Mouse (Mus musculus) thymus, postnatal 4 days (tissue): Measurements from ENCODE around the gene Uchl4.
A peak's percentile ranks its signal among the peaks of the same experiment; 100 is the strongest.
"Not testable (repeated sequence)": the region's sequence is repeated elsewhere in the genome, so short reads cannot be mapped to it uniquely, and the experiment has no call there.

Experiments
- DNase-seq: peaks from one replicate; pipeline ENCODE4 v3.0.0; 2021

Gene Uchl4

GRCm38 (mm10) chr9:64234768-64235435 is at the start of gene Uchl4:
TSS of gene Uchl4 (plus strand) at chr9:64235201.
- no peak for DNase-seq

DNA sequence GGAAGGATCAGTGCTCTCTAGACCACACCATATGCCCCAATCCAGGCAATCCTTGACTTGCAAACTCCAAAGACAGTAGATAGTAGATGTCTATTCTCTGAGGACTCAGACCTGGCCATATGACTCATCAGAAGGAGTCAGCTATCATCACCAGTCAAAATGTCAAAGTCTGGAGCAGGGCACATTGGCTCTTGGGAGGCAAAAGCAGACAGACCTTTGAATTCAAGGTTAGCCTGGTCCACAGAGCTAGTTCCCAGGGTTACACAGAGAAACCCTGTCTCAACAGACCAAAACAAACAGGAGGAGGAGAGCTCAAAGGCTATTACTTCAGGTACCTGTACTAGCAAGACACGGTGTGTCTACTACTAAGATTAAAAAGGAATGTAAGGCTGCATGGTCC is 41.1 kb upstream of the Uchl4 start:
- no peak for DNase-seq

DNA sequence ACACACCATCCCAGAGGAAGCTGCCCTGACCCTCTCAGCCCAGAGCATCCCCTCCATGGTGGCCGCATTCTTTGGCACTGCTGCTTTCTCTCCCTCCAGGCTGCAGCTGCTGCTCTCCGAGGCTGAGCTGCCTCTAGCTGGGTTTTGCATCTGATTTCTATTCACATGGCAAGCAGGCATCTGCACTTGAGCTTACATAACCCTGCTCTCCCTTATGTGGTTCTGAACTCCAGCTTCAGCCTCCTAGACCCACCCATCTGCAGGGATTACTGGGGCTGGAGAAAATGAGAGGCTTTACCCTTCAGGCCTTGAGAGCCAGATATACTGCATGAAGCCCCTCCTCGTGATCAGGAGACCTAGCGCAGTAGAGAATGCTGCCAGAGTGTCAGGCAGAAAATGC is 39.4 kb upstream of the Uchl4 start:
- no peak for DNase-seq

DNA sequence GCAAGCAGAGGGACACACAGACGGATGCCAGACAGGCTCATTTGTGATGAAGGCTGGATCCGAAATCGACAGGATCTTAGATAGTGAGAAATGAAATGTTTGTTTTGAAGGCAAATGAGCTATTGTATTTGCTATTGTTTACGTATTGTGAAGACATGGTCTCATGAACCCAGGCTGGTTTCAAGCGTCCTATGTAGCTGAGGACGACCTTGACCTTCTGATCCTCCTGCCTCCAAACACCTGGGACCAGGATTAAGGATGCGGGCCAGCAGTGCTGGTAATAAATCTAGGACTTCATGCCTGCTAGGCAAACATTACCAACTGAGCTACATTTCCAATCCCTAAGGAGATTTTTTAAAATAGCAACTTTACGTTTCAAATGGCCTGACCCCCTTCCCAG is 37.5 kb upstream of the Uchl4 start:
- DNase-seq: no peak

DNA sequence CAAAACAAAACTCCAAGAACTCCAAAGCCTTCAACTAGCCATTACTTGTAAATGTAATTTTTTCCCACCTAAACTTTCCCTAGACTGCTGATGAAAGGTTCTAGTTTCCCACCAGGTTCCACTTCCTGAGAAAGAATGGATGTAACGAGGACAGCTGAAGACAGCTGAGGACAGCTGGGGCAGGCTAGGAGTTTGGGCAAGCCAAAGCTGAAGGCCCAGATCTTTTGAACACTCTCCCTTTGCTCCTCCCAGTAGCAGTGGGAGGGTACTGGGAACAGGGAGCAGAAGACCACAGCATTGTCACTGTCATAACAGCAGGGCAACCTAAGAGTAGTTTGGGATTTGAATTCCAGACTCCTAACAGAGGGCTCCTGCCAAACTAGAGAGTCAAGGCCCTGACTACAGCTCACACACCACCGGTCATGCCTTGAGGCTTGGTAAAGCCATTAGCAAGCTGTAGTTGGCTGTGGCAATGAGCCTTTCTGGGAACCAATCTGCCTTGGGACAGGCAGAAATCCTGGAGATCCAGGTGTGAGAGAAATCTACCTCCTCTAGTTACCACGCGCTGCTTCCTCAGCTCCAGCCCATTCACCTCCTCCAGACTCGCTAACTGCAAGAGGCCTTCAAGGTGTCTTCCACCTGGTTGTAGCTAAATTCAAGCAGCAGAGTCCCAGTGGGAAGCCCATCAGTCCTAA is 36.8 kb upstream of the Uchl4 start:
- no peak for DNase-seq

DNA sequence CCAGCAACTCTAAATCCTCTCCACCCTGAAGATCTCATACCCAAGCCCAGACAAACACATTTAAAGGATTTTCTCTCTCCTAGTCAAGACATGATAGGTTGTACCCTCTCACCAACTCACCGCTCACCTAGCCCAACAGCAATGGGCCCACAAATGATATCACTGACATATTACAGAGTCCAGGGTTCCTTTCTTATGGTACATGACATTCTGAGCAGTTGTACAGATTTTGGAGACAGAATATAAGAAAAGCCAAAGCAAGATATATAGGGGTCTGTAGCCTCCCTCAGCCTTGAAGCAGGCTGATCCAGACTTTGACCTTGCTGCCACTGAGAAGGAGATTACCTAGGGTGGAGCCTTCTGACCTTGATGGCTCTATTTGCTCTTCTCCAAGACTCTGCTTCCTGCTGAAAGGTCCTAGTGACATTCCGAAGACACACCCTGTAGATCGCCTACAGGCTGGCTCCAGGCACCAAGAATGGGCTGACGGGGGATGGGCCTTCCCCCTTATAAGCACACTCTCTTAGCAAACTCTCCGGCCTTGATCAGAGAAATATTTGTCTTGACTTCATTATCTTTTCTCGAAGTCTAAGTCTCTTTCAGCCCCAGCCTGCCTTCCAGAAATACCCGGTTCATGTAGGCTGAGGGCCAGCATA is 36.1 kb upstream of the Uchl4 start:
- DNase-seq: not testable (repeated sequence)

DNA sequence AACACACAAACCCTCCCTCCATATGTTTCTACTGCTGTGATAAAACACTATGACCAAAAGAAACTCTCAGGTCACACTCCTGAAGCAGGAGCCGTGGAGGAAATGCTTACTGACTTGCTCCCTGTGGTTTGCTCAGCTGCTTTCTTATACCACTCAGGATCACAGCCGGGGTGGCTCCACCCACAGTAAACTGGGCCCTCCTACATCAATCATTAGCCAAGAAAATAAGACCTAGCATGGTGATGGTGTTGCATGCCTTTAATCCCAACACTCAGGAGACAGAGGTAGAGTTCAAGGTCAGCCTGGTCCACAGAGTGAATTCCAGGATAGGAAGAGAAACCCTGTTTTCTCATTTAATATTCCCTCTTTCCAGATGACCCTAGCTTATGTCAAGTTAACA is 35.1 kb upstream of the Uchl4 start:
- no peak for DNase-seq

DNA sequence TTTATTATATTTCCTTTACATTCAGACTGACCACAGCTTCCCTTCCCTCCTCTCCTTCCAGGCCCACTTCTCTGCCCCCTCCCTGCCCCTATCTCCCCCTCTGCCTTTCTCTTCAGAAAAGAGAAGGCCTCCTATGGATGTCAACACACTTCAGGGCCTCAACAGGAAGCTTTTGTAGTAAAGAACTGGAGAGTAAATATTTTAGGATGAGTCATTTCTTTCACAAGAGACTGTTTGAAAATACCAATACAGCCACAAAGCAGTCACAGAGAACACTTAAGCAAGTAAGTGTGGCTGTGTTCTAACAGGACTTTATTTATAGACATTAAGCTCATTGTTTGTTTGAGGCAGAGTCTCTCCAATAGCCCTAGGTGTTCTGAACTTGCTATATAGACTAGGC is 32.7 kb upstream of the Uchl4 start:
- no peak for DNase-seq

GRCm38 (mm10) chr9:64202866-64203265 is 32.1 kb upstream of the Uchl4 start:
- DNase-seq: no peak

GRCm38 (mm10) chr9:64207509-64208084 is 27.4 kb upstream of the Uchl4 start:
- no peak for DNase-seq

- DNase-seq: no peak
Observed at GRCm38 (mm10) chr9:64214452-64214851, 20.5 kb upstream of the Uchl4 start.

GRCm38 (mm10) chr9:64216090-64216489 is 18.9 kb upstream of the Uchl4 start:
- DNase-seq: peak; percentile 15

DNA sequence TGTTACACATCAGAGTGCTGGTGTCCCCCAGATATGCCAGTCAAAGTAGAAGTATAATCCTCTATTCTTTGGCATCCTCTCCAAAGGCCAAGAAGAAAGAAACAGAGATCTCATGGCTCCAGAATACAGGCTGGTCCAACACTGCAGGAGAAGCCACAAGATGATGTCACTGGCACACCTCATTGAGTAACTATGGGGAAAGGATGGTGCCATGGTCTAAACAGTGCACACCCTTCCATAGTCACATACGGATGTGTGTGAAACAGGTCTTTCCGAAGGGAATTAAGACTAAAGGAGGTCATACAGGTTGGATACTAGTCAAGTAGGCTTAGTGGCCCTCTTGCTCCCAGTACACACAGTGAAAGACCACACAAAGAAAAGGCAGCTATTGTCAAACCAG is 18.4 kb upstream of the Uchl4 start:
- DNase-seq: no peak

GRCm38 (mm10) chr9:64217887-64218286 is 17.1 kb upstream of the Uchl4 start:
- DNase-seq: no peak

- DNase-seq: no peak
Observed at GRCm38 (mm10) chr9:64219305-64219704, 15.7 kb upstream of the Uchl4 start.

GRCm38 (mm10) chr9:64219772-64220420 is 15.1 kb upstream of the Uchl4 start:
- DNase-seq: no peak

DNA sequence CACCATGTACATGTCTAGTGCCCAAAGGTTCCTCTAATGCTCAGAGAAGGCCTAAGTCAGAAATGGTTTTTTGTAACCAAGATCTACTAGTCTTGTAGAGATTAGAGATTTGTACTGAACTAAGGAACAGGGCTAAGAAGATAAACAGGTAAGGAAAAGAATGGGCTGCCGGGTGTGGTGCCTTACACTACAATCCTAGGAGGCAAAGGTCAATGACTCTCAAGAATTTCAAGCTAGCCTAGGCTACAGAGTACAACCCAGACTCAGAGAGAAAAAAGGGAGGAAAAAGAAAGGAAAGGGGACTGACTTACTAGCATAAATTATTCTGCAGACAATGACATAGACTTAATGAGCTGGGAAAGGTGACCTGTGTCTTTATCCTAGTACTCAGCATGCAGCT is 14.4 kb upstream of the Uchl4 start:
- no peak for DNase-seq

- DNase-seq: no peak
Observed at GRCm38 (mm10) chr9:64221480-64221879, 13.5 kb upstream of the Uchl4 start.

DNA sequence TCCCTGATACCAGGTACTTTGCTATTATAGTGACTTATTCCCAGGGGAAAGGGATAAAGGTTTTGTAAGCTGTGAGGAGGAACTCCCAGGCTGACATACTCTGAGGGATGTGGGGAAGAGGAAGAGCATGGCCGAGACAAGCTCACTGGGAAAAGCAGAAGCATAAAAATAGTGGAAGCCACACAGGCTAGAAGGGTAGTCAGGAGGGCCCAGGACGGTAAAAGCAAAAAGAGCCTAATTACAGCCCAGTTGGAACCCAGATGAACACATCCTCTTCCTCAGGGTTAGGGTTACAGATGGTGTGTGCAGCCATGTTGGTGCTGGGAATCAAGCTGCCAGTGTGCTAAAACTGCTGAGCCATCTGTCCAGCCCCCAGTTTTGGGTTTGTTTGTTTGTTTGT is 12.9 kb upstream of the Uchl4 start:
- no peak for DNase-seq

DNA sequence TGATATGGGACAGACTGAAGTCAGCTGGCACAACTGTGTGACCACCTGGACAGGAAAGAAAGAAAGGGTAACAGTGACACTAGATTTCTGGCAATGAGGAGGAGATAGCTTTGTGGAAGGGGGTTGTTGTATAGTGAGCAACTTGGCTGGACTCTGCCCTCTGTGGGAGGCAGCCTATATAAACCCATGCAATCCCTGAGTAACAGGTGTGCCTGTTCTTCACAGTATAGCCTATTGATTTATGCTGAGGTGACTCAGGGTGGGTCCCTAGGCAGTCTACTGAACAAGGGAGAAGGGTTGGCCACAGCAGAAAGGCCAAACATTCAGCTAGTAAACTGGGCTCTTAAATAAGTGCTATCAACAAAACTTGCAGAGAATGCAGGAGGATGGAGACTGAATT is 9.2 kb upstream of the Uchl4 start:
- no peak for DNase-seq

DNA sequence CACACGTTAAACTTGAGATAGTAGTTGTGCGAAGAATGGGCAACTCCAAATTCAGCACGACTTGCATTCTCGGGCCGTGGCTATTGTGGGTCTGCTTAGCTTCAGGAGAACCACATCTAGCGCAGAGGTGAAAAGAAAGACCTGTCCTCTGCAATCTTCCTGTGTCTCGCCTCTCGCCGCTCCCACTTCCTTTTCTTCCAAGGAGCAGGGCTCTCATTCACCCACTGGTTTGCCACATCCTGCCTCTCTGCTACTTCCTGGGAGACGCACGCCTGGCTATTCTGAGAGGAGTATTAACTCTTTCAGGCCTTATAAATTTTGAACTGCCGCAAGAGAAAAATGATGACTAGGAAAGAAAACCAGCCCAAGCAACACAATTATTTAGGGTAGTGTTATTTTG is 7.3 kb upstream of the Uchl4 start:
- DNase-seq: peak; percentile 24

DNA sequence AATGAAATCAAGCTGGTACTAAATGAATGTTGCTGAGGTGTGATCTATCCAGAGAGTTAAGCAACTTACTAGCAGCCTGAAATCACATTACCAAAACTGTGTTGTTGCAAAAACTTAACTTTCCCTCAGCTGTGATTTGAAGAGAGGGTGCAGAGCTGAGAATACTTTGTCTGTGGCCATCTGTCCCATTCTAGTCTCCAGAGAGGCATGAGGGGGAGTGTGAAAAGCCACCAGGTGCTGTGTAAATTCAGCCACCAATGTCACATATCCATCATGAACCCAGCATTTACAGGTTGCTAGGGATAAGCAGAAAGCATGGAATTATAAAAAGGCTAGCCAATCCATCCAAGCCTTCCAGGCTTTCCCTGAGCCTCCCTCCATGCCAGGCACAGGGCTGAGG is 6.0 kb upstream of the Uchl4 start:
- no peak for DNase-seq

DNA sequence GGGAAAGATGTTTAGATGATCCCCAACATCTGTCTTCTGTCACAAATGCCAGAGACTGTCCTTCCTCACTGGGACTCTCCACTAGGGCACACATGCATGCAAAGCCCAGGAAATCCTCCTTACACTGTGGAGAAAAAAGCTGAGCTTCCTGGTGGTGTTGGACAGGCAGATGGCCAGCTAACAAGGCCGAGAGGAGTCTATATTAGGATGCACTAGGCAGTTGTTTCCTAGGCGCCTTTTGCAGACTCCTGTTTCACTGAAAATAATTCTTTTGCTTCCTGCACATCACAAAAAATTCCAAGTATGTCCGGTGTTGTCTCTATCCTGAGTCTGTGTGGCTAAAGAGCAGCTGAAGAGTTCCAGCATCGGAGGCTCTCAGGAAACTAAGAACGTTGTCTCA is 3.8 kb upstream of the Uchl4 start:
- no peak for DNase-seq

- DNase-seq: no peak
Observed at GRCm38 (mm10) chr9:64231674-64232073, 3.3 kb upstream of the Uchl4 start.
